Mouse (Mus musculus) liver, embryonic 11.5 days (tissue): ENCODE measurements around the gene Pald1. TPM values are rescaled to one million over a fixed set of nuclear protein-coding genes. Genes with fewer than 3 reads are reported as not detected.

ENCODE experiments used
- ATAC-seq: fragments of 200-750 bp; cut with Nextera tagmentation; replicated peaks from 2 replicates; pipeline ENCODE4 v1.8.0; 2017; ENCODE audit warnings: moderate number of reproducible peaks, mild to moderate bottlenecking, moderate TSS enrichment, moderate library complexity; ENCODE audit not compliant: low FRiP score
- DNase-seq: peaks from one replicate; pipeline ENCODE4 v3.0.0-alpha.2; 2017; ENCODE audit warnings: low spot score
- H3K27ac ChIP-seq: fragments of 300-500 bp; sonication (generic); 2 replicates; pipeline ENCODE4 v1.5.1; 2014; ENCODE audit warnings: mild to moderate bottlenecking, low read depth, low read length, control low read depth
- H3K27me3 ChIP-seq: fragments of 300-500 bp; sonication (generic); replicated peaks from 2 replicates; pipeline ENCODE4 v1.6.1; 2014; ENCODE audit warnings: low read length, mixed read lengths; ENCODE audit not compliant: control insufficient read depth, insufficient read depth
- H3K36me3 ChIP-seq: fragments of 300-500 bp; sonication (generic); 2 replicates; pipeline ENCODE4 v1.6.1; 2014; ENCODE audit warnings: mild to moderate bottlenecking, low read length, moderate library complexity, mixed read lengths; ENCODE audit not compliant: control insufficient read depth, insufficient read depth
- H3K4me1 ChIP-seq: fragments of 300-500 bp; sonication (generic); replicated peaks from 2 replicates; pipeline ENCODE4 v1.6.1; 2014; ENCODE audit warnings: low read length, mixed read lengths; ENCODE audit not compliant: control insufficient read depth, insufficient read depth
- H3K4me2 ChIP-seq: fragments of 300-500 bp; sonication (generic); 2 replicates; pipeline ENCODE4 v1.6.1; 2014; ENCODE audit warnings: mild to moderate bottlenecking, control low read depth, moderate library complexity
- H3K4me3 ChIP-seq: fragments of 300-500 bp; sonication (generic); 2 replicates; pipeline ENCODE4 v1.5.1; 2014; ENCODE audit warnings: low read depth, low read length, control low read depth
- H3K9ac ChIP-seq: fragments of 300-500 bp; sonication (generic); 2 replicates; pipeline ENCODE4 v1.6.1; 2014; ENCODE audit warnings: low read depth, low read length, control low read depth
- H3K9me3 ChIP-seq: fragments of 300-500 bp; sonication (generic); 2 replicates; pipeline ENCODE4 v1.6.1; 2016; ENCODE audit warnings: low read length, inconsistent platforms, mixed read lengths; ENCODE audit not compliant: control insufficient read depth
- WGBS: fragments of 180-500 bp; shearing (Covaris S2); extraction: QIAGEN DNeasy Blood & Tissue Kit; methylation state at CpG from one replicate; pipeline ENCODE4 v1.1.7; 2014; 5-methylcytosine and 5-hydroxymethylcytosine counted together
- polyA plus RNA-seq: library from polyadenylated mRNA; unstranded; fragments of >200 nt; fragmentation: Nextera tagmentation; extraction: Ambion mirVana; gene quantifications from 2 replicates; pipeline ENCODE4 v1.2.1, GENCODE M21; 2014

Pald1 gene
- polyA plus RNA-seq, 1 experiment from 2014 or later, result 17.0 TPM

DNA sequence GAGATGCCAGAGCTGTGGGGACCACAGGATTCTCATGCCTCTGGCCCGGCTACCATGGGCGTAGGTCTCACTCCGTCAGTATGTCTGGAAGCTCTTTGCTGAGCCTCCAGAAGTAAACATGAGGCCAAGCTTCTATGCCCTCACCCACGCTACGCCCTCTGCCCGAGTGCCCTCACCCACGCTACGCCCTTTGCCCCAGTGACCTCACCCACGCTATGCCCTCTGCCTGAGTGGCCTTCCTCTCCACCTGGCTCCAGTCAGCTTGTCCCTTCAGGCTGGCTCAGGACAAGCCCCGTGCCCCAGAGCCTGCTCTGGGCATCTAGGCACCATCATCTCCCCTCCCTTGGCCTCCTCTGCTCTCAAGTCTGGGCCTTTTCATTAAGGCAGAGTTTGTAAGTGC, 55.8 kb downstream of the Pald1 start:
- Histone ChIP-seq H3K4me1 (no peaks in the 10 kb centered on the region), H3K27ac (no peak overlapping the region), H3K27me3 (no peaks in the 10 kb centered on the region), H3K36me3 (peaks cover 4% of the 10 kb centered on the region), H3K9ac (no peak overlapping the region), H3K4me2 (no peak overlapping the region), H3K4me3 (no peak overlapping the region), H3K9me3 (no peaks in the 10 kb centered on the region)
- ATAC-seq (no peak), DNase-seq (no peak)
- 87% methylated on average over 10 of the region's 10 CpGs for WGBS

- Histone ChIP-seq H3K27ac (no peak overlapping the region), H3K9ac (no peak overlapping the region), H3K4me2 (no peak overlapping the region), H3K36me3 (peaks cover 4% of the 10 kb centered on the region), H3K4me1 (no peaks in the 10 kb centered on the region), H3K9me3 (no peaks in the 10 kb centered on the region), H3K4me3 (no peak overlapping the region), H3K27me3 (no peaks in the 10 kb centered on the region)
- WGBS, result 59% methylated on average over 9 of the region's 9 CpGs
- no peak for ATAC-seq
- DNase-seq, result no peak
Observed at GRCm38 (mm10) chr10:61325782-61326328, 57.5 kb downstream of the Pald1 start.

- Histone ChIP-seq H3K4me2 (no peak overlapping the region), H3K27me3 (no peaks in the 10 kb centered on the region), H3K4me3 (no peak overlapping the region), H3K27ac (no peak overlapping the region), H3K36me3 (peaks cover 4% of the 10 kb centered on the region), H3K9ac (no peak overlapping the region), H3K9me3 (no peaks in the 10 kb centered on the region), H3K4me1 (no peaks in the 10 kb centered on the region)
- WGBS, result 82% methylated on average over 8 of the region's 8 CpGs
- no peak for ATAC-seq
- DNase-seq, result no peak
Observed at GRCm38 (mm10) chr10:61324717-61325116, 58.6 kb downstream of the Pald1 start.

DNA sequence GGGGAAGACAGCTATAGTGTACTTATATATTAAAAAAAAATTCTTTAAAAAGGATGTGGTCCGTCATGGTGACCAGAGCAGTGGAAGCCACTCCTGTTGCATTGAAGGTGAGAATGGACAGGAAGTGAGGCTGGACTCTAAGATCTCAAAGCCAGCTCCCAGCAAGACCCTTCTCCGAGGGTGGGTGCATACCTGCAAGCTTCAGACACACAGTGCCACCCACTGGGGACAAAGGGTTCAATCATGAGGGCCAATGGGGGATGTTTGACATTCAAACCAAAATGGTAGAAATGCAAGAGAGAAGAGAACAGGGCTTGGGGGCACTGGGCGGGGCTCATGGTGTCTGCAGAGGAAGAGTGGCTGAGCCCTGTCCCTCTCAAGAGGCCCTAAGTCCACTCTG, 64.8 kb downstream of the Pald1 start:
- Histone ChIP-seq H3K36me3 (peaks cover 6% of the 10 kb centered on the region), H3K9me3 (no peaks in the 10 kb centered on the region), H3K27me3 (no peaks in the 10 kb centered on the region), H3K9ac (no peak overlapping the region), H3K4me3 (no peak overlapping the region), H3K4me1 (no peaks in the 10 kb centered on the region), H3K4me2 (no peak overlapping the region), H3K27ac (no peak overlapping the region)
- WGBS, result 79% methylated on average over 3 of the region's 3 CpGs
- DNase-seq (no peak), ATAC-seq (no peak)

DNA sequence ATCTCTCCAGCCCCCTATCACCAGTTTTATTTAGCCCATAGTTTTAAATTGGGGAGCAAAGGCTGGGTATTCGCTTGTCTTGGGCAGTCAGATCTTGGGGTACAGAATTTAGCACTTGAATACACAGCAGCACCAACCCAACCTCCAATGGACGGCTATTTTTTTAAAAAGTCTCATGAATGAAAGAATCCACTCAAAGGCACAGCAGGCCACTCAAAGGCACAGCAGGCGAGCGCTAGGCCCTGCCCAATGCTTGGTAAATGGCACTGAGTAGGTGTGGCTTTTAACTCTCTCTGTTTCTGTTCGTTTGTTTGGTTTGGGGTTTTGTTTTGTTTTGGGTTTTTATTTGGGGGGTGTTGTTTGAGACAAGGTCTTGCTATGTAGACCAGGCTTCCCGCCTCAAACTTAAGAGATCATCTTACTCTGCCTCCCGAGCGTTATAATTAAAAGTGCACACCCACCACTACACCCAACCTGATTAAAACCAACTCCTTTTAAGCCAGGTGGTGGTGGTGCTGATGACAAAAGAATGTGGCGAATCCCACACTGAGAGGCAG, 67.9 kb downstream of the Pald1 start:
- H3K9me3 ChIP-seq, result no peaks in the 10 kb centered on the region
- DNase-seq (no peak), ATAC-seq (no peak)
- no peak overlapping the region for H3K9ac ChIP-seq
- H3K4me2 ChIP-seq, result no peak overlapping the region
- no peak overlapping the region for H3K27ac ChIP-seq
- no peaks in the 10 kb centered on the region for H3K27me3 ChIP-seq
- peaks cover 2% of the 10 kb centered on the region; the same call in 1 of the 2 replicates for H3K36me3 ChIP-seq
- no peaks in the 10 kb centered on the region for H3K4me1 ChIP-seq
- no peak overlapping the region for H3K4me3 ChIP-seq
- 65% methylated on average over 9 of the region's 9 CpGs for WGBS

DNA sequence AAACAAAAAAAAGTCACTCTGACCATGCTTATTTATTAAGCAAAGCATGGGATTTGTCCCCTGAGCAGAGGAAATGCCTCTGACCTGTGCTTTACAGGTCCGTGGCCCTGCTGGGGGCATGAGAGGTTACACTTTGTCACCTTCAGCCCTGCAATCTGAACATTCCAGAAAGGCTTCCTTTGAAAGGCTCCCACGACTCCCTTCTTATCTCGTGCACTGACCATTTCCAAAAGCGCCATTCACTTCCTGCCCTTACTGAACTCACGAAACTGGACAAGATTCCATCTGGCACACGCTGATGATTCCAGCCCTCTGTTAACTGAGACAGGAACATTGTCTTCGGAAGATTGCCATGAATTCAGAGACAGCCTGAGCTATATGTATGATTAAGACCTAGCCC, 69.6 kb downstream of the Pald1 start:
- no peak overlapping the region for H3K4me2 ChIP-seq
- no peaks in the 10 kb centered on the region for H3K9me3 ChIP-seq
- peaks cover 2% of the 10 kb centered on the region; the same call in 1 of the 2 replicates for H3K36me3 ChIP-seq
- no peak overlapping the region for H3K27ac ChIP-seq
- ATAC-seq, result no peak
- no peak overlapping the region for H3K4me3 ChIP-seq
- WGBS, result 33% methylated on average over 7 of the region's 7 CpGs
- no peaks in the 10 kb centered on the region for H3K27me3 ChIP-seq
- H3K4me1 ChIP-seq, result no peaks in the 10 kb centered on the region
- DNase-seq, result no peak
- H3K9ac ChIP-seq, result no peak overlapping the region

- ATAC-seq, result peak; percentile 57; the same call in 1 of the 2 replicates
- no peak overlapping the region for H3K4me3 ChIP-seq
- WGBS, result 55% methylated on average over 7 of the region's 7 CpGs
- H3K4me2 ChIP-seq, result no peak overlapping the region
- no peaks in the 10 kb centered on the region for H3K27me3 ChIP-seq
- no peaks in the 10 kb centered on the region for H3K9me3 ChIP-seq
- DNase-seq, result no peak
- H3K4me1 ChIP-seq, result no peaks in the 10 kb centered on the region
- H3K36me3 ChIP-seq, result no peaks in the 10 kb centered on the region
- no peak overlapping the region for H3K9ac ChIP-seq
- no peak overlapping the region for H3K27ac ChIP-seq
Observed at GRCm38 (mm10) chr10:61312754-61313153, 70.6 kb downstream of the Pald1 start.

DNA sequence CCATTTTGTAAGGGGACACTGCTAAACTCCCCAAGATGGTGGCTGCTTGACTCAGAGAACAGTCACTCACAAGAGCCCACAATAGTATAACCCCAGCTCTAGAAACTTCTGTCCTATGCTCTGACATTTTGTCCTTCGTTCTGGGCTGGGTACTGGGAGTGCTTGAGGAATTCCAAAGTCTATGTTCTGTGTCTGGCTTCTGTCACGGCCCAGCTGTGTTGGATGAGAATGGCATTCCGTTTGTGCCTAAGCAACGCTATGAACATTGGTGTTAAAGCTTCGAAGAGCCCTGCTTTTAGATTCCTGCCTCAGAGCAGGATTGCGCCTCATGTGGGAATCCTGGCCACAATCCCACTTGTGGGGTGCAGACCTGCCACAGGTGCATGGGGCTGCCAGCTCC, 71.2 kb downstream of the Pald1 start:
- no peaks in the 10 kb centered on the region for H3K4me1 ChIP-seq
- WGBS, result 77% methylated on average over 6 of the region's 6 CpGs
- no peak overlapping the region for H3K27ac ChIP-seq
- H3K27me3 ChIP-seq, result no peaks in the 10 kb centered on the region
- H3K4me3 ChIP-seq, result no peak overlapping the region
- H3K9ac ChIP-seq, result no peak overlapping the region
- no peaks in the 10 kb centered on the region for H3K9me3 ChIP-seq
- DNase-seq, result no peak
- ATAC-seq, result no peak
- H3K4me2 ChIP-seq, result no peak overlapping the region
- no peaks in the 10 kb centered on the region for H3K36me3 ChIP-seq

DNA sequence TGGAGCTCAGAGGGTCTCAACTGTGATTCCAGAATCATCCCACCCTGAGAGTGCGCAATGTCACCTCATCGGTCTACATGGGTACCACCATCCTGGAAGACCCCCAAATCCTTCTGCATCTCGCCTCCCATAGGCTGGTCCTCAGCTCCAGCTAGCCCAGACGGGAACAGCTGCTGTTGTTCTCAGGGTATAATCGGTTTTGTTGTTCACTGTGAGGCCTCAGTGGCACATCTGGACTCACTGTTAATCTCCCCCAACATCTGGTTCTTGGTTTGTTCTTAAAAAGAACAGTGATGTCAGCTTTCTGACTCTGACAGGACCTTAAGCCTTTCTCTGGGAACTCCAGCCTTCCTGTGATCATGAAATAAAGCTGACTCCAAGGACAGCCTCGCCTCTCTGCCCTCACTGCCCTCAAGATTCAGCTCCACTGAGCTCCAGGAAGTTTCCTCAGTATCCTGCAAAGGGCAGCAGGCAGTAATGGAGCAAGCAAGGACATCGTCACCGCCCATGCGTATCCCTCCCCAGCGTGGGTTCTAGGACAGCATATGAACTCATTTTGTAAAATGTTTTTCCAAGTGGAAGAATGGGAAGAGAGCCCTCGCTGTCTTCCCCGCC, 74.5 kb downstream of the Pald1 start:
- Histone ChIP-seq H3K4me1 (no peaks in the 10 kb centered on the region), H3K36me3 (no peaks in the 10 kb centered on the region), H3K4me3 (no peak overlapping the region), H3K9ac (no peak overlapping the region), H3K27me3 (no peaks in the 10 kb centered on the region), H3K4me2 (no peak overlapping the region), H3K27ac (no peak overlapping the region), H3K9me3 (no peaks in the 10 kb centered on the region)
- ATAC-seq (no peak), DNase-seq (no peak)
- WGBS, result 63% methylated on average over 12 of the region's 12 CpGs
